Mouse (Mus musculus): Measurements from ENCODE around the gene Mepe. TPM values are rescaled to one million over a fixed set of nuclear protein-coding genes. Genes with fewer than 3 reads are reported as not detected.
A peak's percentile ranks its signal among the peaks of the same experiment; 100 is the strongest.

Mepe gene
- polyA plus RNA-seq (2015; fragmentation: Nextera tagmentation; extraction: Ambion mirVana) = 0.15 TPM in 1 of 2 replicates, not detected in the other

DNA sequence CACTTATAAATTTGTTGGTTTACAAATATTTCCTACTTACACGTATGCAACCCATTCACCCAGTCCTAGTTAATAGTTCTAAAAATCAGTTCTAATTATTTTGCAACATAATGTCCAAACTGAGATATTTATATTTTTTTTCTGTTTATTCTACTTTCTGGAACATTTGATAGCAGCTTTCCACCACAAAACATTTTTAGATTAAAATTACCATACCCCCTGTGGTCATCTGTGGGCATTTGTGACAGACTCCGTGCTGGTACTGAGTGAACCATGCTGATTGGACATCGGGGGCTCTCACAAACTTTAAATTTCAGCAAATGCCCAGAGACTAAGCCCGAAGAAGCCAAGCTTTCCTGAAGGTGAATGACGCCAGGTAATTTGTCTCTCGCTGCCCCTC, at the start of gene Mepe:
Gene Mepe (plus strand): TSS at position 301 of the 400 bp plus-strand sequence.
- no peaks in the 10 kb centered on the region for H3K9me3 ChIP-seq (replicated peaks)
- H3K36me3 ChIP-seq = no peaks in the 10 kb centered on the region
- no peak within 1 kb of the TSS for H3K27ac ChIP-seq
- no peak for ATAC-seq (replicated peaks; ENCODE audit: low FRiP score)
- H3K9ac ChIP-seq = no peak within 1 kb of the TSS
- WGBS = 89% methylated on average over 6 of the region's 6 CpGs
- H3K4me2 ChIP-seq = no peak within 1 kb of the TSS
- no peaks in the 10 kb centered on the region for H3K27me3 ChIP-seq
- no peak within 1 kb of the TSS for H3K4me3 ChIP-seq (replicated peaks)
- no peaks in the 10 kb centered on the region for H3K4me1 ChIP-seq

DNA sequence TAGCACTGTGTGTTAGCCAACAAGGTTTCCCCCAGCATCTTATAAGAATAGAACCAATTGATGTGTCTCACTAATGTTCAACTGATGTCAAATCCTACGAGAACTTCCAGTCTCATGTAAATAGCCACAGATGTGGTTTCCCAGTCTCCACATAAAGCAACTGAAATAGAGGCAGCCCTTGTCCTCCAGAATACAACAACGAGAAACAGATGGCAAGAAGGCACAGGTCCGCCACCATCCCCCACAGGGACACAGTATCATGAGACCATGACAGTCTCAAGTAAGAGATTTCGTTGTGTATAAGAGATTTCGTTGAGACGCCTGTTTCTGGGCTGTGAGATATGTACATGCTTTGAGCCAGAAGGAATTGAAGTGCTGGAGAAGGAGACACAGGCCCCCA, 30.9 kb upstream of the Mepe start:
- Histone ChIP-seq H3K36me3 (no peaks in the 10 kb centered on the region), H3K9ac (no peak overlapping the region), H3K4me1 (no peaks in the 10 kb centered on the region), H3K27ac (no peak overlapping the region), H3K27me3 (no peaks in the 10 kb centered on the region), H3K9me3 (replicated peaks) (no peaks in the 10 kb centered on the region), H3K4me2 (no peak overlapping the region), H3K4me3 (replicated peaks) (no peak overlapping the region)
- no peak for ATAC-seq (replicated peaks; ENCODE audit: low FRiP score)
- WGBS = 81% methylated on average over 6 of the region's 6 CpGs

DNA sequence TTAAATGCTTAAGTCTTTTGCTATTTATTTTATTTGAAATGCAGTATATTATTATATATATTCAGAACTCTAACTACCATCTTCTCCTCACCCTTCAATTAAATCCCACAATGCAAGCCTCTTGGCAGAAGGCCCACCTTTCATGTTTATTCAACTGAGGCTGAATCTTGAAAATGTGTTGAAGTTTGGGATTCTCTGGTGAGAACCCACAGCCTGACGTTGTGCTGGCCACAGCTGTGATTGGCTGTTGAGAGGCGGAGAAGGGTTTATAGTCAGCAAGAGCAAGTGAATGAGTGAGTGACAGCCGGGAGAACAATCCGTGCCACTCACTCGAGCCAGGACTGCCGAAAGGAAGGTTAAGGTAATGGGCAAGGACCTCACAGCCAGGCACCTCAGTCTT, 26.1 kb upstream of the Mepe start, which contains the start of gene Ibsp:
Gene Ibsp (plus strand): TSS at position 178 of the 400 bp plus-strand sequence.
- Histone ChIP-seq H3K27ac (no peak within 1 kb of the TSS), H3K36me3 (no peaks in the 10 kb centered on the region), H3K4me3 (replicated peaks) (no peak within 1 kb of the TSS), H3K9me3 (replicated peaks) (no peaks in the 10 kb centered on the region), H3K4me1 (no peaks in the 10 kb centered on the region), H3K27me3 (no peaks in the 10 kb centered on the region), H3K4me2 (no peak within 1 kb of the TSS), H3K9ac (no peak within 1 kb of the TSS)
- no peak for ATAC-seq (replicated peaks; ENCODE audit: low FRiP score)
- 69% methylated on average over 6 of the region's 6 CpGs for WGBS

DNA sequence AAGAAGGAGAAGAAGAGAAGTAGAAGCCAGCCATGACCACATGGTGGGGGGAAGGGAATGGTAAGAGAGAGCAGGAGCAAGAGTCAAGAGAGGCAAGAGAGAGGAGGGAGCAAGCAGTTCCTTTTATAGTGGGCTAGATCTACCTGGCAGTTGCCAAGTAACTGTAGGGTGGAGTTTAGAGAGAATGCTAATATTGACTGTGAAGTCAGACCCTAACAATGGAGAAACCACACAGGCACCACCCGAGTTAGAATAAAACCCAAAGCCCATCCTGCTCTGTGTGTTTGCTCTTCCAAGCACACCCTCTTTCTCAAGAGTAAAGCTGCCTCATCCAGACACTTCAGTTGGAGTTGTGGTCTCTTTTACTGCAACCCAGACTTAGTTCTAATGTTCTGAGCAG, 11.1 kb upstream of the Mepe start:
- no peaks in the 10 kb centered on the region for H3K27me3 ChIP-seq
- no peak overlapping the region for H3K4me3 ChIP-seq (replicated peaks)
- WGBS = 81% methylated on average over 1 of the region's 1 CpGs
- H3K4me2 ChIP-seq = no peak overlapping the region
- H3K9ac ChIP-seq = no peak overlapping the region
- H3K4me1 ChIP-seq = no peaks in the 10 kb centered on the region
- ATAC-seq (replicated peaks; ENCODE audit: low FRiP score) = no peak
- H3K27ac ChIP-seq = no peak overlapping the region
- H3K36me3 ChIP-seq = no peaks in the 10 kb centered on the region
- H3K9me3 ChIP-seq (replicated peaks) = no peaks in the 10 kb centered on the region

DNA sequence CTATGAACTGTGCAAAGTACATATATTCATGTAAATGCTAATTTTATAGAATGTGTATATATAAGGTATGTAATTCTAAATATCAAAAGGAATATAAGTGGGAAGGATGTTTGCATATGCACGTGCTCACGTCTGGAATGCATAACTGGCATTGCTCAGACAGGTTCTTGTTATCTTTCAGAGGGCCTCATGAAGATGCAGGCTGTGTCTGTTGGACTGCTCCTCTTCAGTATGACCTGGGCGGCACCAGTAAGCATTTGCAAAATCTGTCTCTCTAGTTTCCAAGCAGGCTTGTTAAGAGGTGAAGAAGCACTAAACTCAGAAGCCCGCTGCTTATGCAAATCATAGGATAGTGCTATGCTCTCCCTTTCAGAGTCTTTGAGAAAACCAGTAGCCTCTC, 1.8 kb downstream of the Mepe start:
- Histone ChIP-seq H3K9me3 (replicated peaks) (no peaks in the 10 kb centered on the region), H3K4me3 (replicated peaks) (no peak overlapping the region), H3K4me2 (no peak overlapping the region), H3K36me3 (no peaks in the 10 kb centered on the region), H3K27ac (no peak overlapping the region), H3K9ac (no peak overlapping the region), H3K4me1 (no peaks in the 10 kb centered on the region), H3K27me3 (0 out of 2 replicates have a peak, but pooled peaks cover 3% of the 10 kb centered on the region)
- ATAC-seq (replicated peaks; ENCODE audit: low FRiP score) = no peak
- 78% methylated on average over 4 of the region's 4 CpGs for WGBS

DNA sequence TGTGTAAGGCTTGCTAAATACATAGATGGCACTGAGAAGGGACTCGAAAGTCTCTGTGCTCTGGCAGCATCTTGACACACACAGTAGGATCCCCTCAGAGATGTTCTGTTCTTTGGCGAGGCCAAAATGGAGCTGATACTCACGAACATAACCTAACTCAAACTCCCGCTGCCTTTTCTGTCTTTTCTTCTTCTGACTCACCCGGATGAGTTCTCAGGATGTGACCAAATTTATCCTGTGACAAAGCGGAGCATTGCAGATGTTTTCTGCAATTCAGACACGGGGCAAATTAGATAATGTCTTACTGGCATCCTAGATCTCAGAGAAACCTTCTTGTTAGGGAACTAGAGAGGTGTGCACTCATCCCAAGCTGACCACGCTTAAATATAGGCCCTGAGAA, 2.3 kb downstream of the Mepe start:
- WGBS = 79% methylated on average over 8 of the region's 8 CpGs
- H3K27ac ChIP-seq = no peak overlapping the region

DNA sequence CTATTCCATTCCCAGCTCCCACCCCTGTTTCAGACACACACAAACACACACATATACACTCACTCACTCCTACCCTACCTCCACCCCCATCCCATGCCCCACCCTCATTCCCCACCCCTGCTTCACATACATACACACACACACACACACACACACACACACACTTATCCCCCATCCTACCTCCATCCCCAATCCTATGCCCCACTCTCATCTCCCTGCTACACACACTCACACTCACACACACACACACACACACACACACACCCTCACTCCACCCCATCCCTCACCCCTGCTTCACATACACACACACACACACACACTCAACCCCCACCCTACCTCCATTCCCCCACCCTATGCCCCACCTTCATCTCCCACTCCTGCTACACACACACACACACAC, 2.7 kb downstream of the Mepe start:
- ATAC-seq (replicated peaks; ENCODE audit: low FRiP score) = peak; percentile 43; the same call in 1 of the 2 replicates
- Histone ChIP-seq H3K9ac (no peak overlapping the region), H3K4me1 (no peaks in the 10 kb centered on the region), H3K27me3 (0 out of 2 replicates have a peak, but pooled peaks cover 3% of the 10 kb centered on the region), H3K9me3 (replicated peaks) (no peaks in the 10 kb centered on the region), H3K36me3 (no peaks in the 10 kb centered on the region), H3K27ac (no peak overlapping the region), H3K4me2 (no peak overlapping the region), H3K4me3 (replicated peaks) (no peak overlapping the region)

More for the DNA sequence above, 2.3 kb downstream of the Mepe start:
- 0 out of 2 replicates have a peak, but pooled peaks cover 3% of the 10 kb centered on the region for H3K27me3 ChIP-seq
- H3K4me1 ChIP-seq = no peaks in the 10 kb centered on the region
- H3K9me3 ChIP-seq (replicated peaks) = no peaks in the 10 kb centered on the region
- H3K36me3 ChIP-seq = no peaks in the 10 kb centered on the region
- no peak for ATAC-seq (replicated peaks; ENCODE audit: low FRiP score)
- no peak overlapping the region for H3K4me3 ChIP-seq (replicated peaks)
- no peak overlapping the region for H3K9ac ChIP-seq
- no peak overlapping the region for H3K4me2 ChIP-seq

DNA sequence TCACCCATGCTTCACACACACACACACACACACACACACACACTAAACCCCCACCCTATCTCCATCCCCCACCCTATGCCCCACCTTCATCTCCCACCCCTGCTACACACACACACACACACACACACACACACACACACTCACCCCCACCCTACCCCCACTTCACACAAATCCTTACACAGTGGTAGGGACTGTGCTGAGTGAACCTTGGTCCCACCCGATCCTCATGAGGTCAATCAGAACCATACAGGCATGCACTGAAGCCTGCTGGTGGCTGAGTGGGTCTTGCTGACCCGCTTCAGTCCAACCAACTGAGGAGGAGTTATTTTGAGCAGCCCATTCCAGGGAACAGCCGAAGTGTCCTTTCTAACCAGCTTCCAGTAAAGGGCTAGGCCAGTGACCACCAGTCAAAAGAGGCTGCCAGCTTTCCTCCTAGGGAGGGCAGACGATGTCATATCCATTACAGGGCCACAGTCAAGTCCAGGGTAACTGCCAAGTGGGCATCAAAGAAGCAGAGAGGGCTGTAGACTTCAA, 3.3 kb downstream of the Mepe start:
- Histone ChIP-seq H3K36me3 (no peaks in the 10 kb centered on the region), H3K27me3 (0 out of 2 replicates have a peak, but pooled peaks cover 3% of the 10 kb centered on the region), H3K9me3 (replicated peaks) (no peaks in the 10 kb centered on the region), H3K9ac (no peak overlapping the region), H3K27ac (no peak overlapping the region), H3K4me1 (peaks cover 4% of the 10 kb centered on the region; the same call in 1 of the 2 replicates), H3K4me3 (replicated peaks) (no peak overlapping the region), H3K4me2 (no peak overlapping the region)
- ATAC-seq (replicated peaks; ENCODE audit: low FRiP score) = peak; percentile 54; the same call in 1 of the 2 replicates
- 74% methylated on average over 4 of the region's 4 CpGs for whole genome bisulfite sequencing

DNA sequence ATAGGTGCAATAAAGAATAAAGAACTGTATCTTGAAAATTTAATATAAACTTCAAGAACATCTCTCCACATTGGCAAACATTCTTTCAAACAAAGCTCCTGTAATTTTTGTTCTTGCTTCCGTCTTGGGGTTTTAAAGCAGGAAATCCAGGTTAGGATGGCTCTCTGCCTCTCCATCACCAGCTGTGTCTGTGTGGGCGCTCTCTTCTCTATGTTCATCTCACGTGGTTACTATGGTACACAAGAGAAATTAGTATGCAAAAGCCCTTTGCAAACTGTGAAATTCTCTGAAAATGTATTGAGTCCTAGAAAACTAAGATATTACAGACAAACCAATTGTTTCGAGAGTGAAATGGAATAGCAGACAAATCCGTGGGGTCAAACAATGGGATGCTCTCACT, 4.3 kb downstream of the Mepe start:
- no peak for ATAC-seq (replicated peaks; ENCODE audit: low FRiP score)
- 77% methylated on average over 5 of the region's 5 CpGs for WGBS
- Histone ChIP-seq H3K4me2 (no peak overlapping the region), H3K9me3 (replicated peaks) (no peaks in the 10 kb centered on the region), H3K27ac (no peak overlapping the region), H3K4me1 (peaks cover 4% of the 10 kb centered on the region; the same call in 1 of the 2 replicates), H3K36me3 (no peaks in the 10 kb centered on the region), H3K9ac (no peak overlapping the region), H3K4me3 (replicated peaks) (no peak overlapping the region), H3K27me3 (0 out of 2 replicates have a peak, but pooled peaks cover 3% of the 10 kb centered on the region)

DNA sequence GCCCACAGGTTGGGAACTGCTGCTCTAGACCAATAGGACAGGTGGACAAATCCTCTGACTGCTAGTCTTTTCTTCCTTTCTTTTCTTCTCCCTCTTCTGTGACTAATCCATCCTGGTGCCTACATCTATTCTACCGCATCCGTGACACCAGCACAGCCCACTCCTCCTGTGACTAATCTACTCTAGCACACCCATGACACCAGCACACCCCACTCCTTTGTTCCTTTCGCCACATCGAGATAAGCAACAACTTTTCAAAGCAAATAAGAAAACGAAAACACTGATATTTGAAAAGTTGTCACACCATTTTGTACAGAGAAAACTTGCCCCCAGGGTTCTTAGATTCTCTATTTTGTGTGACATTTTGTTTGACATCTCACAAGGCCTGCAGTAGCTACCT, 5.0 kb downstream of the Mepe start:
- H3K4me1 ChIP-seq = peaks cover 4% of the 10 kb centered on the region; the same call in 1 of the 2 replicates
- H3K4me3 ChIP-seq (replicated peaks) = no peak overlapping the region
- H3K27me3 ChIP-seq = 0 out of 2 replicates have a peak, but pooled peaks cover 3% of the 10 kb centered on the region
- ATAC-seq (replicated peaks; ENCODE audit: low FRiP score) = no peak
- H3K27ac ChIP-seq = no peak overlapping the region
- 81% methylated on average over 5 of the region's 5 CpGs for WGBS
- H3K36me3 ChIP-seq = no peaks in the 10 kb centered on the region
- H3K9me3 ChIP-seq (replicated peaks) = no peaks in the 10 kb centered on the region
- no peak overlapping the region for H3K4me2 ChIP-seq
- H3K9ac ChIP-seq = no peak overlapping the region

DNA sequence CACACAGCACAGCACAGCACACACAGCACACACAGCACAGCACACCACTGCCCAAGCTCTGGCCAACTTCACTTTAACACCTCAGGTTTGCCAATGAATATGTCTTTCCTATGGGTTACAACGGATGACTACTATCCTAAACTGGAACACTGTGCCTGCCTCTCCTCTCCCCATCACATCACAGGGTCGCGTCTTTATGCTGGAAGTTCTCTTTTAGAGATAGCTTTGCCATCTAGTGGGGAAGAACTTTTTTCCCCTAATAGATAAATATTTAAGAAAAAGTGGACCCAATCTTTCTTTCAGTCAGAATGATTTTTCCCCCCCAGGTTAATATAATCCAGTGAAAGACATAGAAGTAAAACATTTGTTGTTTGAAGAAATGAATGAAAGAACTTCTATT, 7.2 kb downstream of the Mepe start:
- H3K4me1 ChIP-seq = peaks cover 4% of the 10 kb centered on the region; the same call in 1 of the 2 replicates
- H3K4me3 ChIP-seq (replicated peaks) = no peak overlapping the region
- no peaks in the 10 kb centered on the region for H3K9me3 ChIP-seq (replicated peaks)
- no peaks in the 10 kb centered on the region for H3K36me3 ChIP-seq
- no peak overlapping the region for H3K4me2 ChIP-seq
- 0 out of 2 replicates have a peak, but pooled peaks cover 3% of the 10 kb centered on the region for H3K27me3 ChIP-seq
- no peak for ATAC-seq (replicated peaks; ENCODE audit: low FRiP score)
- H3K27ac ChIP-seq = no peak overlapping the region
- WGBS = 62% methylated on average over 3 of the region's 3 CpGs
- H3K9ac ChIP-seq = no peak overlapping the region

DNA sequence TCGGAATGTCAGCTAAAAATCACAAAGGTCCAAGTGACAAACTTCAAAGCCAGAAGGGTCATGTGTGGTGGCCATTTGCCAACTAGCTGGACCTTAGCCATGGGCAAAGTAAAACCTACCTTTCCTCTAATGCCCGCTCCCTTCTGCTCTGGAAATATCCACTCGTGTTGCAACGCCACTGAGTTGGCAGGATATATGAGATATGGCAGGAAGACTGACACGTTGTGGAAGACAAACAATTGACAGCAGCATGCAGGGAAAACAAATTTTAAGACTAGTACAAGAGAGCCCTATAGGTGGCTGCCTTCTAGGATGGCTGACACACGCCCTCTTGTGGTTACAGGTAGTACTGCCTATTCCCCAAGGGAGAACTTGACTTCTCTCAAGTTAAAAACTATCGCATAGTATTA, 8.1 kb downstream of the Mepe start:
- no peaks in the 10 kb centered on the region for H3K9me3 ChIP-seq (replicated peaks)
- H3K4me2 ChIP-seq = no peak overlapping the region
- WGBS = 33% methylated on average over 7 of the region's 7 CpGs
- ATAC-seq (replicated peaks; ENCODE audit: low FRiP score) = peak; percentile 76
- H3K4me1 ChIP-seq = peaks cover 4% of the 10 kb centered on the region; the same call in 1 of the 2 replicates
- H3K36me3 ChIP-seq = no peaks in the 10 kb centered on the region
- 0 out of 2 replicates have a peak, but pooled peaks cover 3% of the 10 kb centered on the region for H3K27me3 ChIP-seq
- no peak overlapping the region for H3K27ac ChIP-seq
- H3K4me3 ChIP-seq (replicated peaks) = no peak overlapping the region
- H3K9ac ChIP-seq = no peak overlapping the region

Data from kidney, embryonic 15.5 days (tissue).